In the genomic region with DNA sequence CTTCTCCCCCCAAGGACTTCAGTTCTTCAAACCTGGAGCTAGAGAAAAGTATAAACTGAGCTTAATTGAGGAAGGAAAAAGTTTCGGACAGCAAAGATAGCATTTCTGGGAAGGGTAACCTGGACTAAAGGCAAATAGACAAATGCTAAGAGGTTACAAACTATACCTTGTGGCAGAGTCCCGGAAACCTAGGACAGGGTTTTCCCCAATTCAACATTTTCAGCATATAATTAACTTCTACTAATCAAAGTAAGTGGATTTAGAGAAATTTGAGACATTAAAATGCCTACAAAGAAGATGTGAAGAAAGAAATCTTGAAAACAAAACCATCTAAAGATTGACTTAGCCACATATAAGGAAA, we compare ENCODE assay signal across 8 mouse cellular contexts. TPM values are rescaled to one million over a fixed set of nuclear protein-coding genes. Genes with fewer than 3 reads are reported as not detected.
DNase-seq lines count a peak whose midpoint lies in the region; ATAC-seq and TF ChIP-seq lines count a peak whose summit lies in the region.

No protein-coding gene starts in this region.

- peaks cover under 1% of the 10 kb centered on the region; the same call in 1 of the 2 replicates for H3K36me3 ChIP-seq in heart, embryonic 11.5 days (ENCODE audit: control insufficient read depth, insufficient read depth, low read length)
- H3K36me3 ChIP-seq in C2C12 (ENCODE audit: control insufficient read depth, insufficient read depth): peaks cover 18% of the 10 kb centered on the region
- peaks cover 2% of the 10 kb centered on the region for H3K36me3 ChIP-seq in forebrain, embryonic 13.5 days (ENCODE audit: poor library complexity, severe bottlenecking)
- peaks cover 2% of the 10 kb centered on the region for H3K36me3 ChIP-seq in liver, embryonic 13.5 days

- no peak for DNase-seq in heart, adult 9 months (ENCODE audit: low spot score in 2 of 2)
- no peak for DNase-seq in liver, embryonic 13.5 days
- no peak for DNase-seq in retina, postnatal 1 day
- no peak for DNase-seq in adrenal gland, postnatal 36 days
- no peak for DNase-seq in gastrocnemius, postnatal 4 days (ENCODE audit: low spot score in 2 of 2)

- no peaks in the 10 kb centered on the region for H3K27me3 ChIP-seq in heart, embryonic 11.5 days (ENCODE audit: control insufficient read depth, insufficient read depth, low read length)
- H3K27me3 ChIP-seq in C2C12 (ENCODE audit: control insufficient read depth, insufficient read depth, insufficient read length): no peaks in the 10 kb centered on the region
- H3K27me3 ChIP-seq in forebrain, embryonic 13.5 days: no peaks in the 10 kb centered on the region
- H3K27me3 ChIP-seq in liver, embryonic 13.5 days: no peaks in the 10 kb centered on the region

- H3ac ChIP-seq in C2C12 (ENCODE audit: control insufficient read depth, insufficient read length, low read depth): no peak overlapping the region

- peaks cover 38% of the 10 kb centered on the region for H3K79me3 ChIP-seq in C2C12 (ENCODE audit: low read depth)

- H3K4me2 ChIP-seq in heart, embryonic 11.5 days: peak overlapping the region; percentile 70
- peak overlapping the region; percentile 87 for H3K4me2 ChIP-seq in forebrain, embryonic 13.5 days
- peak overlapping the region; percentile 92 for H3K4me2 ChIP-seq in liver, embryonic 13.5 days

- 0 out of 2 replicates have a peak overlapping the region, but pooled peaks have one; percentile 73 for H3K27ac ChIP-seq in heart, embryonic 11.5 days (ENCODE audit: low read depth, low read length)
- no peak overlapping the region for H3K27ac ChIP-seq in forebrain, embryonic 13.5 days
- no peak overlapping the region for H3K27ac ChIP-seq in liver, embryonic 13.5 days

- H3K4me3 ChIP-seq in heart, embryonic 11.5 days (ENCODE audit: low read depth, low read length): peak overlapping the region; percentile 87
- peak overlapping the region; percentile 91 for H3K4me3 ChIP-seq in C2C12 (ENCODE audit: insufficient read depth, poor library complexity, severe bottlenecking)
- peak overlapping the region; percentile 95 for H3K4me3 ChIP-seq in forebrain, embryonic 13.5 days
- H3K4me3 ChIP-seq in liver, embryonic 13.5 days (replicated peaks): peak overlapping the region; percentile 96

- TF ChIP-seq CTCF in C2C12 (IDR thresholded peaks at IDR 0.05; ENCODE audit: control insufficient read depth, insufficient read depth, insufficient read length): no peak

- no peaks in the 10 kb centered on the region for H3K9me3 ChIP-seq in heart, embryonic 11.5 days (replicated peaks; ENCODE audit: control insufficient read depth, low read length)
- peaks cover 4% of the 10 kb centered on the region for H3K9me3 ChIP-seq in forebrain, embryonic 13.5 days (replicated peaks)
- H3K9me3 ChIP-seq in liver, embryonic 13.5 days (replicated peaks): no peaks in the 10 kb centered on the region

- ATAC-seq in heart, embryonic 11.5 days (replicated peaks; ENCODE audit: insufficient number of reproducible peaks, low FRiP score, low TSS enrichment): no peak
- ATAC-seq in forebrain, embryonic 13.5 days: no peak
- ATAC-seq in liver, embryonic 13.5 days (ENCODE audit: low read depth): no peak

- H3K4me1 ChIP-seq in heart, embryonic 11.5 days (ENCODE audit: control insufficient read depth, insufficient read depth, low read length): peaks cover 11% of the 10 kb centered on the region
- peaks cover 20% of the 10 kb centered on the region for H3K4me1 ChIP-seq in forebrain, embryonic 13.5 days
- peaks cover 16% of the 10 kb centered on the region for H3K4me1 ChIP-seq in liver, embryonic 13.5 days (replicated peaks)

- WGBS in heart, embryonic 11.5 days (ENCODE audit: insufficient replicate concordance): 64% methylated on average over 2 of the region's 2 CpGs
- WGBS in forebrain, embryonic 13.5 days: 78% methylated on average over 2 of the region's 2 CpGs
- 60% methylated on average over 2 of the region's 2 CpGs for WGBS in liver, embryonic 13.5 days (ENCODE audit: insufficient replicate concordance)

- H3K79me2 ChIP-seq in C2C12 (ENCODE audit: control insufficient read depth, insufficient read depth): peaks cover 47% of the 10 kb centered on the region

- peak overlapping the region; percentile 93 for H3K9ac ChIP-seq in heart, embryonic 11.5 days (ENCODE audit: low read depth, low read length)
- peak overlapping the region; percentile 93; the same call in 1 of the 2 replicates for H3K9ac ChIP-seq in forebrain, embryonic 13.5 days
- H3K9ac ChIP-seq in liver, embryonic 13.5 days: peak overlapping the region; percentile 97; the same call in 1 of the 2 replicates

TF ChIP-seq in C2C12, 6 proteins besides CTCF, POLR2A, EP300 and RAD21:
- TF ChIP-seq MYOG (IDR thresholded peaks at IDR 0.05; ENCODE audit: control insufficient read depth, extremely low read depth, insufficient read length): no peak
- no peak for TF ChIP-seq CEBPB (IDR thresholded peaks at IDR 0.05; ENCODE audit: low read depth)
- no peak for TF ChIP-seq MYOD1 (IDR thresholded peaks at IDR 0.05; ENCODE audit: control insufficient read depth, insufficient read length, low read depth)
- TF ChIP-seq USF1 (IDR thresholded peaks at IDR 0.05; ENCODE audit: low read depth): no peak
- TF ChIP-seq FOSL1 (IDR thresholded peaks at IDR 0.05; ENCODE audit: insufficient read depth, low read length, poor library complexity, severe bottlenecking): no peak
- TF ChIP-seq MAX (IDR thresholded peaks at IDR 0.05): no peak
TF ChIP-seq in C2C12: peak in this region for 0.

RNA-seq across cellular contexts. Expression of gene Tex10, which starts 0.4 kb away (rescaled TPM):
- polyA plus RNA-seq in heart, embryonic 11.5 days (2014; fragmentation: Nextera tagmentation; extraction: Ambion mirVana): 51.6 and 52.8 TPM in 2 replicates
- 17.1 TPM for polyA plus RNA-seq in C2C12 (2012; fragmentation: generic; extraction: Trizol)
- 47.1 and 47.6 TPM in 2 replicates for polyA plus RNA-seq in forebrain, embryonic 13.5 days (2015; fragmentation: Nextera tagmentation; extraction: Ambion mirVana)
- 20.3 and 28.7 TPM in 2 replicates for polyA plus RNA-seq in liver, embryonic 13.5 days (2015; fragmentation: Nextera tagmentation; extraction: Ambion mirVana)
- total RNA-seq in adrenal gland, postnatal 36 days (2021): 10 to 100 TPM; 21.2 to 26.7 TPM
- total RNA-seq in gastrocnemius, postnatal 4 days (2021): 10 to 100 TPM; 15.2 to 19.3 TPM
